Mouse (Mus musculus) hindbrain, embryonic 13.5 days (tissue): ENCODE results near the gene Osm. TPM values are rescaled to one million over a fixed set of nuclear protein-coding genes. Genes with fewer than 3 reads are reported as not detected.

Source experiments
- ATAC-seq: fragments of 200-750 bp; cut with Nextera tagmentation; 2 replicates; pipeline ENCODE4 v1.8.0; 2017; ENCODE audit warnings: moderate TSS enrichment; ENCODE audit not compliant: low FRiP score
- H3K27ac ChIP-seq: fragments of 300-500 bp; sonication (generic); 2 replicates; pipeline ENCODE4 v1.5.1; 2015; ENCODE audit warnings: inconsistent platforms, mild to moderate bottlenecking, moderate library complexity
- H3K27me3 ChIP-seq: fragments of 300-500 bp; sonication (generic); 2 replicates; pipeline ENCODE4 v1.6.1; 2015; ENCODE audit warnings: mild to moderate bottlenecking, inconsistent platforms
- H3K36me3 ChIP-seq: fragments of 300-500 bp; sonication (generic); 2 replicates; pipeline ENCODE4 v1.6.1; 2015; ENCODE audit warnings: mild to moderate bottlenecking, inconsistent platforms
- H3K4me1 ChIP-seq: fragments of 300-500 bp; sonication (generic); replicated peaks from 2 replicates; pipeline ENCODE4 v1.6.1; 2015; ENCODE audit warnings: inconsistent platforms
- H3K4me2 ChIP-seq: fragments of 300-500 bp; sonication (generic); 2 replicates; pipeline ENCODE4 v1.6.1; 2015; ENCODE audit warnings: inconsistent platforms, mild to moderate bottlenecking, moderate library complexity
- H3K4me3 ChIP-seq: fragments of 300-500 bp; sonication (generic); 2 replicates; pipeline ENCODE4 v1.5.1; 2015; ENCODE audit warnings: mild to moderate bottlenecking, inconsistent platforms
- H3K9ac ChIP-seq: fragments of 300-500 bp; sonication (generic); 2 replicates; pipeline ENCODE4 v1.6.1; 2015; ENCODE audit warnings: mild to moderate bottlenecking, inconsistent platforms
- H3K9me3 ChIP-seq: fragments of 300-500 bp; sonication (generic); 2 replicates; pipeline ENCODE4 v1.6.1; 2016; ENCODE audit warnings: inconsistent platforms
- WGBS: fragments of 180-500 bp; shearing (Covaris S2); methylation state at CpG from one replicate; pipeline ENCODE4 v1.1.7; 2015; 5-methylcytosine and 5-hydroxymethylcytosine counted together
- polyA plus RNA-seq: library from polyadenylated mRNA; unstranded; fragments of >200 nt; fragmentation: Nextera tagmentation; extraction: Ambion mirVana; gene quantifications from 2 replicates; pipeline ENCODE4 v1.2.1, GENCODE M21; 2015

Gene Osm
- polyA plus RNA-seq, 1 experiment from 2014 or later = 0.14 TPM

GRCm38 (mm10) chr11:4202995-4203704 is 33.1 kb upstream of the Osm start:
- ATAC-seq = no peak
- Histone ChIP-seq H3K4me1 (no peaks in the 10 kb centered on the region), H3K4me2 (no peak overlapping the region), H3K4me3 (no peak overlapping the region), H3K9ac (no peak overlapping the region), H3K27me3 (no peaks in the 10 kb centered on the region), H3K36me3 (peaks cover 25% of the 10 kb centered on the region), H3K9me3 (no peaks in the 10 kb centered on the region), H3K27ac (no peak overlapping the region)
- 87% methylated on average over 12 of the region's 12 CpGs for WGBS

- WGBS = 52% methylated on average over 2 of the region's 2 CpGs
- Histone ChIP-seq H3K4me3 (no peak overlapping the region), H3K36me3 (peaks cover 30% of the 10 kb centered on the region), H3K9me3 (no peaks in the 10 kb centered on the region), H3K4me2 (no peak overlapping the region), H3K27ac (no peak overlapping the region), H3K9ac (no peak overlapping the region), H3K27me3 (no peaks in the 10 kb centered on the region), H3K4me1 (no peaks in the 10 kb centered on the region)
- no peak for ATAC-seq
These were observed 32.5 kb upstream of the Osm start for GRCm38 (mm10) chr11:4203705-4204074.

GRCm38 (mm10) chr11:4205097-4205655 is 31.0 kb upstream of the Osm start:
- Histone ChIP-seq H3K4me1 (no peaks in the 10 kb centered on the region), H3K9me3 (no peaks in the 10 kb centered on the region)
- WGBS = 92% methylated on average over 5 of the region's 5 CpGs

GRCm38 (mm10) chr11:4205951-4206350 is 30.3 kb upstream of the Osm start:
- no peak for ATAC-seq
- Histone ChIP-seq H3K9me3 (no peaks in the 10 kb centered on the region), H3K4me2 (no peak overlapping the region), H3K4me1 (no peaks in the 10 kb centered on the region), H3K36me3 (peaks cover 52% of the 10 kb centered on the region), H3K9ac (no peak overlapping the region), H3K27ac (no peak overlapping the region), H3K27me3 (no peaks in the 10 kb centered on the region), H3K4me3 (no peak overlapping the region)
- 92% methylated on average over 7 of the region's 7 CpGs for WGBS

More at GRCm38 (mm10) chr11:4205097-4205655, 31.0 kb upstream of the Osm start:
- Histone ChIP-seq H3K36me3 (peaks cover 44% of the 10 kb centered on the region), H3K27ac (no peak overlapping the region), H3K27me3 (no peaks in the 10 kb centered on the region), H3K4me3 (no peak overlapping the region), H3K9ac (no peak overlapping the region), H3K4me2 (no peak overlapping the region)
- ATAC-seq = no peak

- no peak overlapping the region for H3K4me2 ChIP-seq
- no peaks in the 10 kb centered on the region for H3K27me3 ChIP-seq
- no peaks in the 10 kb centered on the region for H3K9me3 ChIP-seq
- H3K36me3 ChIP-seq = peaks cover 57% of the 10 kb centered on the region
- no peak overlapping the region for H3K4me3 ChIP-seq
- no peak for ATAC-seq
- H3K4me1 ChIP-seq = no peaks in the 10 kb centered on the region
- no peak overlapping the region for H3K9ac ChIP-seq
- H3K27ac ChIP-seq = no peak overlapping the region
- 88% methylated on average over 6 of the region's 6 CpGs for WGBS
These were observed 29.7 kb upstream of the Osm start for GRCm38 (mm10) chr11:4206563-4206962.

GRCm38 (mm10) chr11:4207655-4208054 is 28.6 kb upstream of the Osm start:
- Histone ChIP-seq H3K27ac (no peak overlapping the region), H3K9ac (no peak overlapping the region), H3K4me3 (no peak overlapping the region), H3K4me2 (no peak overlapping the region), H3K4me1 (no peaks in the 10 kb centered on the region), H3K36me3 (peaks cover 68% of the 10 kb centered on the region), H3K9me3 (no peaks in the 10 kb centered on the region), H3K27me3 (no peaks in the 10 kb centered on the region)
- no peak for ATAC-seq
- 94% methylated on average over 9 of the region's 9 CpGs for WGBS

GRCm38 (mm10) chr11:4209556-4209955 is 26.7 kb upstream of the Osm start:
- ATAC-seq = no peak
- H3K4me2 ChIP-seq = no peak overlapping the region
- H3K36me3 ChIP-seq = peaks cover 87% of the 10 kb centered on the region
- no peaks in the 10 kb centered on the region for H3K4me1 ChIP-seq
- WGBS = 84% methylated on average over 5 of the region's 5 CpGs
- no peak overlapping the region for H3K9ac ChIP-seq
- H3K27me3 ChIP-seq = no peaks in the 10 kb centered on the region
- H3K4me3 ChIP-seq = no peak overlapping the region
- no peaks in the 10 kb centered on the region for H3K9me3 ChIP-seq
- no peak overlapping the region for H3K27ac ChIP-seq

GRCm38 (mm10) chr11:4210786-4211185 is 25.4 kb upstream of the Osm start:
- Histone ChIP-seq H3K4me1 (no peaks in the 10 kb centered on the region), H3K27ac (no peak overlapping the region), H3K9ac (no peak overlapping the region), H3K4me3 (no peak overlapping the region), H3K4me2 (no peak overlapping the region), H3K9me3 (no peaks in the 10 kb centered on the region), H3K36me3 (peaks cover 95% of the 10 kb centered on the region), H3K27me3 (no peaks in the 10 kb centered on the region)
- ATAC-seq = no peak
- 77% methylated on average over 1 of the region's 1 CpGs for WGBS

- ATAC-seq = no peak
- Histone ChIP-seq H3K27ac (no peak overlapping the region), H3K27me3 (peaks cover 12% of the 10 kb centered on the region), H3K9me3 (no peaks in the 10 kb centered on the region), H3K9ac (no peak overlapping the region), H3K4me1 (peaks cover 5% of the 10 kb centered on the region), H3K4me3 (no peak overlapping the region), H3K36me3 (peaks cover 77% of the 10 kb centered on the region), H3K4me2 (no peak overlapping the region)
- WGBS = 95% methylated on average over 10 of the region's 10 CpGs
These were observed 23.1 kb upstream of the Osm start for GRCm38 (mm10) chr11:4213107-4213506.

- Histone ChIP-seq H3K9ac (no peak overlapping the region), H3K36me3 (peaks cover 63% of the 10 kb centered on the region), H3K27ac (no peak overlapping the region), H3K4me1 (peaks cover 11% of the 10 kb centered on the region), H3K4me3 (no peak overlapping the region), H3K27me3 (peaks cover 27% of the 10 kb centered on the region), H3K4me2 (no peak overlapping the region), H3K9me3 (no peaks in the 10 kb centered on the region)
- WGBS = 97% methylated on average over 14 of the region's 14 CpGs
- ATAC-seq = no peak
These were observed 21.6 kb upstream of the Osm start for GRCm38 (mm10) chr11:4214572-4214971.

GRCm38 (mm10) chr11:4215061-4215460 is 21.2 kb upstream of the Osm start:
- Histone ChIP-seq H3K9ac (no peak overlapping the region), H3K36me3 (peaks cover 58% of the 10 kb centered on the region), H3K27me3 (peaks cover 31% of the 10 kb centered on the region), H3K4me2 (no peak overlapping the region), H3K9me3 (no peaks in the 10 kb centered on the region), H3K4me3 (no peak overlapping the region), H3K27ac (no peak overlapping the region), H3K4me1 (peaks cover 11% of the 10 kb centered on the region)
- ATAC-seq = no peak
- WGBS = 88% methylated on average over 10 of the region's 10 CpGs

- H3K4me2 ChIP-seq = no peak overlapping the region
- no peak for ATAC-seq
- no peak overlapping the region for H3K9ac ChIP-seq
- 86% methylated on average over 9 of the region's 9 CpGs for WGBS
- no peak overlapping the region for H3K4me3 ChIP-seq
- peaks cover 11% of the 10 kb centered on the region for H3K4me1 ChIP-seq
- peaks cover 45% of the 10 kb centered on the region for H3K36me3 ChIP-seq
- H3K27me3 ChIP-seq = peaks cover 37% of the 10 kb centered on the region
- H3K27ac ChIP-seq = no peak overlapping the region
- H3K9me3 ChIP-seq = no peaks in the 10 kb centered on the region
These were observed 19.8 kb upstream of the Osm start for GRCm38 (mm10) chr11:4216248-4217000.
